Mouse (Mus musculus) layer of hippocampus, adult 18-20 months (tissue): ENCODE results near the gene Xlr3b. TPM values are rescaled to one million over a fixed set of nuclear protein-coding genes. Genes with fewer than 3 reads are reported as not detected.
"Not testable (repeated sequence)": the region's sequence is repeated elsewhere in the genome, so short reads cannot be mapped to it uniquely, and the experiment has no call there.

Experiments used
- DNase-seq, 2 experiments: peaks; one replicate each; pipeline ENCODE4 v3.0.0; 2022; ENCODE audit warnings: low spot score in 2 of 2
- long read RNA-seq: library from polyadenylated mRNA; stranded (forward); transcript quantifications from one replicate; pipeline ENCODE4 v2.0.0, GENCODE M21; 2021
- total RNA-seq, 2 experiments: library from RNA; stranded (reverse); gene quantifications; 2 replicates each; pipeline ENCODE4 v1.2.3; 2021

The Xlr3b gene
- 10 to 100 TPM in 1 of 2 experiments, under 1 TPM in 1; 0.69 to 14.7 TPM for total RNA-seq
- long read RNA-seq, partial matches to known transcripts, result 0 of 12 reads
- long read RNA-seq, other reads (novel, unspliced or antisense), result 7 of 12 reads

- peak in 1 of 2 experiments; percentile 40 for DNase-seq
Measured at GRCm38 (mm10) chrX:73191934-73192333, at the start of gene Xlr3b. Xlr3b (plus strand) TSS chrX:73192207.

GRCm38 (mm10) chrX:73143218-73143618 is 48.8 kb upstream of the Xlr3b start:
- DNase-seq, result not testable (repeated sequence)

GRCm38 (mm10) chrX:73148496-73148895 is 43.5 kb upstream of the Xlr3b start, which contains the start of gene Xlr5b:
Xlr5b (plus strand) TSS chrX:73148796.
- not testable (repeated sequence) for DNase-seq

- not testable (repeated sequence) for DNase-seq
Measured at GRCm38 (mm10) chrX:73149350-73149749, 42.7 kb upstream of the Xlr3b start, which contains the start of gene DXBay18. DXBay18 (minus strand) TSS chrX:73149450.

- not testable (repeated sequence) for DNase-seq
Measured at GRCm38 (mm10) chrX:73176889-73177288, 15.1 kb upstream of the Xlr3b start, which contains the start of gene Spin2d. Spin2d (minus strand) TSS chrX:73176989.

- not testable (repeated sequence) for DNase-seq
Measured at GRCm38 (mm10) chrX:73213819-73214564, 22.0 kb downstream of the Xlr3b start, which contains the start of gene Xlr4b. Xlr4b (plus strand) TSS chrX:73214333.

GRCm38 (mm10) chrX:73225365-73225764 is 33.4 kb downstream of the Xlr3b start:
- no peak for DNase-seq

GRCm38 (mm10) chrX:73227914-73228605 is 36.1 kb downstream of the Xlr3b start, which contains the start of gene F8a:
F8a (plus strand) TSS chrX:73228291.
- DNase-seq, result peak; percentile 65 to 80

- peak; percentile 33 to 36 for DNase-seq
Measured at GRCm38 (mm10) chrX:73228606-73229214, 36.7 kb downstream of the Xlr3b start.

- no peak for DNase-seq
Measured at GRCm38 (mm10) chrX:73229288-73229687, 37.3 kb downstream of the Xlr3b start.

GRCm38 (mm10) chrX:73242821-73243325 is 50.9 kb downstream of the Xlr3b start, which contains the start of gene Xlr4c:
Xlr4c (minus strand) TSS chrX:73243130.
- DNase-seq, result not testable (repeated sequence)

Other genes starting within 250 kb of the Xlr3b start
- gene Zfp185, start 204.9 kb upstream of the Xlr3b start, total RNA-seq, result 1 to 10 TPM; 1.3 to 1.4 TPM
- gene Pnma5, start 155.1 kb upstream of the Xlr3b start, total RNA-seq, result under 1 TPM; 0.20 to 0.48 TPM
- 10 to 100 TPM; 16.0 to 19.9 TPM for gene Pnma3, start 127.4 kb upstream of the Xlr3b start, total RNA-seq
- gene Xlr4a, start 109.7 kb upstream of the Xlr3b start, total RNA-seq, result not detected
- gene Xlr3a, start 95.1 kb upstream of the Xlr3b start, total RNA-seq, result 1 to 10 TPM in 1 of 2 experiments, under 1 TPM in 1; 0.94 to 2.7 TPM
- 1 to 10 TPM; 2.3 to 3.2 TPM for gene Gm14685, start 75.2 kb upstream of the Xlr3b start, total RNA-seq
- not detected for gene Xlr5b, start 43.4 kb upstream of the Xlr3b start, total RNA-seq
- 1 to 10 TPM in 1 of 2 experiments, under 1 TPM in 1; 0.62 to 2.7 TPM for gene DXBay18, start 42.8 kb upstream of the Xlr3b start, total RNA-seq
- not detected for gene Spin2d, start 15.2 kb upstream of the Xlr3b start, total RNA-seq
- 1 to 10 TPM in 1 of 2 experiments, not detected in 1; 1.2 TPM for gene Xlr4b, start 22.1 kb downstream of the Xlr3b start, total RNA-seq
- gene F8a, start 36.1 kb downstream of the Xlr3b start, total RNA-seq, result 10 to 100 TPM; 14.9 to 15.2 TPM
- gene Xlr4c, start 50.9 kb downstream of the Xlr3b start, total RNA-seq, result under 1 TPM in 1 of 2 experiments, not detected in 1; 0.86 TPM
- not detected for gene Xlr3c, start 73.2 kb downstream of the Xlr3b start, total RNA-seq
- gene Xlr5a, start 100.8 kb downstream of the Xlr3b start, total RNA-seq, result not detected
- gene Xlr5c, start 100.8 kb downstream of the Xlr3b start, total RNA-seq, result not detected
- gene Gm45015, start 144.6 kb downstream of the Xlr3b start, total RNA-seq, result not detected
- 10 to 100 TPM; 10.7 to 12.6 TPM for gene Zfp275, start 150.4 kb downstream of the Xlr3b start, total RNA-seq
- not detected for gene Gm18336, start 206.5 kb downstream of the Xlr3b start, total RNA-seq
- 1 to 10 TPM; 1.8 to 3.0 TPM for gene Zfp92, start 218.9 kb downstream of the Xlr3b start, total RNA-seq
- not detected for gene Trex2, start 243.1 kb downstream of the Xlr3b start, total RNA-seq